Mouse (Mus musculus) cortical plate, adult 2 months (tissue): ENCODE measurements around the gene A930018P22Rik.

ENCODE experiments used
- CTCF ChIP-seq: fragments of 200-500 bp; IDR thresholded peaks from 2 replicates; pipeline ENCODE4 v1.5.1; 2011; ENCODE audit warnings: mild to moderate bottlenecking, control low read depth, low read length; ENCODE audit not compliant: insufficient read depth; ENCODE audit errors: extremely low read depth
- POLR2A ChIP-seq: fragments of 200-500 bp; IDR thresholded peaks from 2 replicates; pipeline ENCODE4 v1.6.1; 2011; ENCODE audit warnings: mild to moderate bottlenecking, low read length, control low read depth; ENCODE audit not compliant: insufficient read depth; ENCODE audit errors: extremely low read depth

DNA sequence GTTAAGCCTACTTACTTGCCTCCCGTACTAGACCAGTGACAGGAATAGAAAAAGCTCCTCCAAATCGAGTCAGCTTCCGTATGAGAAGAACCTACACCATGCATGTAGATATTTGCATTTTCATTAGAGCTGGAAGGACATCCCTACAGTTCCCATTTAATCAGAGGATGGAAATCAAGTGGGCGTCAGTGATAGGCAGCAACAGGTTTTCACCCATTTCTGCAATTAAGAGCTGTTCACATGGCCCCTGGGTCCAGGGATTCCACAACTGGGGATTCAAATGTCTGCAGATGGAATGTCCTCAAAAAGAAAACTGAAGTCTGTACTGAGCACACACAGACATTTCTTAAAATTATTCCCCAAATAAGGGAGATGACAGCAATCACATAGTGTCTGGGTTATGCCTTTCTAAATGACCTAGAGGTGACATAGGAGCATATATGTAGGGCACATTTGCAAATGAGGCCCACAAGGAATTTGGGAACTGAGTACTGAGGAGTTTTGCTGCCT, 41.5 kb downstream of the A930018P22Rik start:
- TF ChIP-seq CTCF = no peak
- no peak for TF ChIP-seq POLR2A
